In genomic region chr11:97196541-97196940, GRCm38 (mm10) we compare ENCODE assay signal across 33 mouse cellular contexts. TPM values are rescaled to one million over a fixed set of nuclear protein-coding genes. Genes with fewer than 3 reads are reported as not detected.
DNase-seq lines count a peak whose midpoint lies in the region; ATAC-seq and TF ChIP-seq lines count a peak whose summit lies in the region.
"Had no signal": no experiment of that assay in that cellular context is flagged by ENCODE, and none has a peak within 500 bp of the region (broad histone marks: within the 10 kb centered on the region; RNA-seq: fewer than 3 reads in every experiment).

No protein-coding gene starts in this region.

- H3K36me3 ChIP-seq in kidney, embryonic 16.5 days (ENCODE audit: insufficient read depth, low read length): no peaks in the 10 kb centered on the region
- H3K36me3 ChIP-seq in E14TG2a.4 (ENCODE audit: insufficient read depth, low read length) (no peaks in the 10 kb centered on the region), ES-E14 (ENCODE audit: control insufficient read depth, insufficient read depth, low read length, poor library complexity, severe bottlenecking) (no peaks in the 10 kb centered on the region)
- H3K36me3 ChIP-seq in forebrain, embryonic 14.5 days (ENCODE audit: control insufficient read depth, insufficient read depth, low read length): no peaks in the 10 kb centered on the region
- H3K36me3 ChIP-seq: heart, embryonic 12.5 days; hindbrain, embryonic 13.5 days; neural tube, embryonic 12.5 days had no signal

- peak; percentile 47 for DNase-seq in kidney, adult 9 months
- DNase-seq in ES-E14 (ENCODE audit: low read depth, low spot score): no peak
- DNase-seq in kidney, postnatal 4 days: peak; percentile 16 to 17
- DNase-seq in forebrain, embryonic 14.5 days (ENCODE audit: low spot score): no peak
- DNase-seq in spleen, postnatal 10 days (ENCODE audit: low spot score in 2 of 2): no peak
- DNase-seq: adrenal gland, adult 2 months; adrenal gland, postnatal 36 days; B cell, adult 2 months; cerebellum, adult 18-20 months; gastrocnemius, postnatal 36 days; heart, adult 2 months; heart, postnatal 4 days; liver, postnatal 0 days; lung, postnatal 36 days; right cerebral cortex, adult 18-20 months; spleen, adult 18-20 months; thymus, adult 18-20 months; thymus, postnatal 4 days had no signal

- TF ChIP-seq CTCF in E14TG2a.4 (conservative IDR thresholded peaks at IDR 0.05; ENCODE audit: low read length): no peak

- H3K27ac ChIP-seq in kidney, embryonic 16.5 days (ENCODE audit: low read length): no peak overlapping the region
- no peak overlapping the region; the same call in 1 of the 2 replicates for H3K27ac ChIP-seq in ES-E14 (ENCODE audit: insufficient read depth, low read depth, low read length, poor library complexity, severe bottlenecking)
- H3K27ac ChIP-seq in forebrain, embryonic 14.5 days (ENCODE audit: low read depth, low read length): no peak overlapping the region
- H3K27ac ChIP-seq: embryonic facial prominence, embryonic 10.5 days; embryonic facial prominence, embryonic 15.5 days; forebrain, embryonic 13.5 days; heart, adult 2 months; hindbrain, embryonic 13.5 days; liver, embryonic 12.5 days; neural tube, embryonic 12.5 days; stomach, postnatal 0 days had no signal

- H3K4me1 ChIP-seq in kidney, embryonic 16.5 days (ENCODE audit: insufficient read depth, low read length): no peaks in the 10 kb centered on the region
- peaks cover 58% of the 10 kb centered on the region for H3K4me1 ChIP-seq in E14TG2a.4 (replicated peaks; ENCODE audit: low read depth, low read length)
- H3K4me1 ChIP-seq in ES-E14 (ENCODE audit: control insufficient read depth in 2 of 2, insufficient read depth in 2 of 2, low read length in 2 of 2, poor library complexity in 1 of 2): peaks cover 2 to 7% of the 10 kb centered on the region in 2 experiments; a peak in 2 of 4 replicates
- H3K4me1 ChIP-seq in forebrain, embryonic 14.5 days (ENCODE audit: control insufficient read depth, insufficient read depth, low read length): no peaks in the 10 kb centered on the region
- H3K4me1 ChIP-seq: embryonic facial prominence, embryonic 15.5 days; forebrain, embryonic 13.5 days; hindbrain, embryonic 13.5 days; liver, embryonic 12.5 days; neural tube, embryonic 12.5 days had no signal

- in situ Hi-C loops in ES-E14 (cut with MboI; ENCODE audit: low sequenced_read_pairs in 2 of 2, unreplicated experiment in 2 of 2): no loop called here

- no peak overlapping the region for H3K4me2 ChIP-seq in kidney, embryonic 16.5 days (replicated peaks; ENCODE audit: low read depth, low read length)
- H3K4me2 ChIP-seq in forebrain, embryonic 14.5 days (ENCODE audit: low read length): no peak overlapping the region
- H3K4me2 ChIP-seq: embryonic facial prominence, embryonic 15.5 days; forebrain, embryonic 13.5 days; heart, embryonic 12.5 days; hindbrain, embryonic 13.5 days; liver, embryonic 12.5 days; midbrain, embryonic 11.5 days; neural tube, embryonic 12.5 days had no signal

- ATAC-seq in kidney, embryonic 16.5 days (ENCODE audit: low FRiP score, low TSS enrichment): no peak
- ATAC-seq in forebrain, embryonic 14.5 days: no peak
- ATAC-seq: activated CD4-positive, CD25-positive, alpha-beta regulatory T cell, adult 4 months; forebrain, embryonic 13.5 days; intestine, embryonic 16.5 days; liver, embryonic 12.5 days; liver, postnatal 0 days; midbrain, embryonic 16.5 days had no signal

- 65% methylated on average over 12 of the region's 12 CpGs for WGBS in kidney, embryonic 16.5 days
- 68% methylated on average over 12 of the region's 12 CpGs for WGBS in forebrain, embryonic 14.5 days

- H3K4me3 ChIP-seq in kidney, embryonic 16.5 days (ENCODE audit: low read length): no peak overlapping the region
- peak overlapping the region; percentile 46 for H3K4me3 ChIP-seq in E14TG2a.4 (replicated peaks; ENCODE audit: low read length)
- peak overlapping the region in 1 of 2 experiments; percentile 8; a peak in 2 of 4 replicates for H3K4me3 ChIP-seq in ES-E14 (ENCODE audit: insufficient read depth in 1 of 2, low read depth in 1 of 2, low read length in 2 of 2, poor library complexity in 1 of 2, severe bottlenecking in 1 of 2)
- no peak overlapping the region for H3K4me3 ChIP-seq in forebrain, embryonic 14.5 days (ENCODE audit: low read depth, low read length)
- H3K4me3 ChIP-seq: embryonic facial prominence, embryonic 10.5 days; embryonic facial prominence, embryonic 15.5 days; forebrain, embryonic 13.5 days; heart, adult 2 months; heart, embryonic 12.5 days; hindbrain, embryonic 13.5 days; liver, embryonic 12.5 days; myocyte; neural tube, embryonic 12.5 days had no signal

- H3K27me3 ChIP-seq in kidney, embryonic 16.5 days (ENCODE audit: insufficient read depth, low read length): no peaks in the 10 kb centered on the region
- no peaks in the 10 kb centered on the region; the same call in 1 of the 2 replicates for H3K27me3 ChIP-seq in E14TG2a.4 (ENCODE audit: insufficient read depth, low read length)
- H3K27me3 ChIP-seq in forebrain, embryonic 14.5 days (replicated peaks; ENCODE audit: control insufficient read depth, insufficient read depth, low read length): no peaks in the 10 kb centered on the region
- H3K27me3 ChIP-seq: embryonic facial prominence, embryonic 15.5 days; forebrain, embryonic 13.5 days; heart, embryonic 12.5 days; hindbrain, embryonic 13.5 days; neural tube, embryonic 12.5 days had no signal

- no peak overlapping the region for H3K9ac ChIP-seq in kidney, embryonic 16.5 days (replicated peaks; ENCODE audit: low read length)
- peak overlapping the region; percentile 17; the same call in 1 of the 2 replicates for H3K9ac ChIP-seq in ES-E14 (ENCODE audit: insufficient read depth, low read depth, low read length, poor library complexity, severe bottlenecking)
- H3K9ac ChIP-seq in forebrain, embryonic 14.5 days (ENCODE audit: low read length): no peak overlapping the region
- H3K9ac ChIP-seq: embryonic facial prominence, embryonic 15.5 days; forebrain, embryonic 13.5 days; heart, embryonic 12.5 days; hindbrain, embryonic 13.5 days; liver, embryonic 12.5 days; liver, postnatal 0 days; neural tube, embryonic 12.5 days had no signal

- H3K9me3 ChIP-seq in kidney, embryonic 16.5 days (ENCODE audit: low read length): no peaks in the 10 kb centered on the region
- no peaks in the 10 kb centered on the region for H3K9me3 ChIP-seq in E14TG2a.4 (ENCODE audit: low read length)
- H3K9me3 ChIP-seq in ES-E14 (ENCODE audit: control insufficient read depth, insufficient read depth, low read depth, low read length): no peaks in the 10 kb centered on the region
- no peaks in the 10 kb centered on the region; the same call in 1 of the 2 replicates for H3K9me3 ChIP-seq in forebrain, embryonic 14.5 days (replicated peaks; ENCODE audit: control insufficient read depth, low read length)
- H3K9me3 ChIP-seq: embryonic facial prominence, embryonic 10.5 days; embryonic facial prominence, embryonic 15.5 days; forebrain, embryonic 13.5 days; hindbrain, embryonic 13.5 days; liver, embryonic 12.5 days; neural tube, embryonic 12.5 days had no signal

TF ChIP-seq in ES-E14, 5 proteins besides CTCF, POLR2A, EP300 and RAD21:
- TF ChIP-seq HCFC1 (IDR thresholded peaks at IDR 0.05; ENCODE audit: borderline replicate concordance, insufficient read depth, low read length) (no peak), ZNF384 (IDR thresholded peaks at IDR 0.05; ENCODE audit: low read depth, low read length) (no peak), MAFK (IDR thresholded peaks at IDR 0.05; ENCODE audit: insufficient read depth, low read depth, low read length) (no peak), CHD2 (IDR thresholded peaks at IDR 0.05; ENCODE audit: low read depth, low read length) (no peak), ZC3H11A (IDR thresholded peaks at IDR 0.05; ENCODE audit: borderline replicate concordance, low read depth, low read length) (no peak)

RNA-seq across cellular contexts. Expression of gene Kpnb1, which starts 8.9 kb away (rescaled TPM):
- polyA plus RNA-seq in kidney, embryonic 16.5 days (2015; fragmentation: Nextera tagmentation; extraction: Ambion mirVana): 51.0 and 54.6 TPM in 2 replicates
- 272 and 369 TPM in 2 replicates for total RNA-seq in ES-E14 (2012; rRNA removed)
- polyA plus RNA-seq in forebrain, embryonic 14.5 days (2014; fragmentation: Nextera tagmentation; extraction: Ambion mirVana): 41.7 and 41.9 TPM in 2 replicates

RNA-seq across cellular contexts. Expression of gene Tbkbp1, which starts 45.2 kb away (rescaled TPM):
- 4.0 TPM in 2 replicates for polyA plus RNA-seq in kidney, embryonic 16.5 days (2015; fragmentation: Nextera tagmentation; extraction: Ambion mirVana)
- 3.5 and 4.5 TPM in 2 replicates for total RNA-seq in ES-E14 (2012; rRNA removed)
- polyA plus RNA-seq in forebrain, embryonic 14.5 days (2014; fragmentation: Nextera tagmentation; extraction: Ambion mirVana): 4.8 and 5.4 TPM in 2 replicates

Comparison
In these comparisons a context has a peak if more than half of its experiments do, and no peak if none do; other contexts are left out.
1. DNase-seq: peak in kidney, adult 9 months (single experiment) and kidney, postnatal 4 days (2 of 2); none in ES-E14 (single experiment), forebrain, embryonic 14.5 days (single experiment) and spleen, postnatal 10 days (0 of 2).